Mouse (Mus musculus) embryonic facial prominence, embryonic 10.5 days (tissue): ENCODE results near the gene Tnni1. TPM values are rescaled to one million over a fixed set of nuclear protein-coding genes. Genes with fewer than 3 reads are reported as not detected.

Experiments
- DNase-seq: peaks from one replicate; pipeline ENCODE4 v3.0.0-alpha.2; 2017; ENCODE audit warnings: low spot score
- H3K27ac ChIP-seq: fragments of 300-500 bp; sonication (generic); replicated peaks from 2 replicates; pipeline ENCODE4 v1.5.1; 2016; ENCODE audit warnings: mild to moderate bottlenecking
- H3K27me3 ChIP-seq: fragments of 300-500 bp; sonication (generic); replicated peaks from 2 replicates; pipeline ENCODE4 v1.6.1; 2016; ENCODE audit warnings: low read depth, mild to moderate bottlenecking; ENCODE audit not compliant: poor library complexity, severe bottlenecking
- H3K36me3 ChIP-seq: fragments of 300-500 bp; sonication (generic); replicated peaks from 2 replicates; pipeline ENCODE4 v1.6.1; 2016; ENCODE audit warnings: mild to moderate bottlenecking, moderate library complexity
- H3K4me1 ChIP-seq: fragments of 300-500 bp; sonication (generic); 2 replicates; pipeline ENCODE4 v1.6.1; 2016
- H3K4me3 ChIP-seq: fragments of 300-500 bp; sonication (generic); 2 replicates; pipeline ENCODE4 v1.5.1; 2016; ENCODE audit warnings: mild to moderate bottlenecking, moderate library complexity
- H3K9me3 ChIP-seq: fragments of 300-500 bp; sonication (generic); 2 replicates; pipeline ENCODE4 v1.6.1; 2016; ENCODE audit warnings: mild to moderate bottlenecking
- WGBS: fragments of 180-500 bp; shearing (Covaris S2); methylation state at CpG from one replicate; pipeline ENCODE4 v1.1.7; 2016; 5-methylcytosine and 5-hydroxymethylcytosine counted together
- polyA plus RNA-seq: library from polyadenylated mRNA; unstranded; fragments of >200 nt; fragmentation: Nextera tagmentation; extraction: Ambion mirVana; gene quantifications from 2 replicates; pipeline ENCODE4 v1.2.1, GENCODE M21; 2016

The Tnni1 gene
- polyA plus RNA-seq, 1 experiment from 2014 or later = 5.5 TPM

DNA sequence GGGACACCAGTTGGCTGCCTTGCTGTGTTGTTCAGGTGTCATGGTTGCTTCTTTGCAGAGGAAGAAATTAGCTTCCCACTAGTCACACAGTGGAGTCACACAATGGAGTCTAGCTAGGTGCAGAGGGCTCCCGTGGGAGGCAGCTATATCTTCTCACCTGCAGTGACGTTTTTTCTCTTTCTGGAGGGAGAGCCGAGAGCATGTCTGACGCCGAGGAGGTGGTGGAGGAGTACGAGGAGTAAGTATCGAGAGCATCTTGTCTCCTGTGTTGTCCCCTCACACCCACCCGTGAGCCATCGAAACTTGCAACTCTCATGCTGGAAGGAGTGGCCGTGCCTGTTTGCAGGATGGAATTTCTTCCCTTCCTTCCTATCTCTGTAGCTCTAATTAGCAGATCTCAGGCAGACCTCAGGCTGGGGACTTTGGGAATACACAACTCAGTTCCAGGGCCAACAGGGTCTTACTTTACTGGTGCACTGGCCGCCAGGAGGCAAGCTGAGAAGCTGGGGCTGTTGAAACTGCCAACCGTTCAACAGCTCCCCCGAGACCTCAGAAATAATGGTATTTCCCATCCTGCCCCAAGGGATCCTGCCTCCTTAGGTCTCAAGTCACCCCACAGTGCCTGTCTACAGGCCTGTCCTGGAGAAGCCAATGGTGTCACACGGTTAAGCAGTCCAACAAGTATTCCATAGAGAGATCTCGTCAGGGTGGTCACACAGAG is 61.6 kb downstream of the Tnni1 start:
- H3K27ac ChIP-seq = no peak overlapping the region
- 68% methylated on average over 15 of the region's 15 CpGs for WGBS
- H3K36me3 ChIP-seq = no peaks in the 10 kb centered on the region
- DNase-seq = no peak
- no peaks in the 10 kb centered on the region for H3K9me3 ChIP-seq
- H3K4me1 ChIP-seq = peaks cover 32% of the 10 kb centered on the region
- no peak overlapping the region for H3K4me3 ChIP-seq
- no peaks in the 10 kb centered on the region for H3K27me3 ChIP-seq

- peak overlapping the region; percentile 30 for H3K27ac ChIP-seq
- DNase-seq = no peak
- peaks cover 7% of the 10 kb centered on the region; the same call in 1 of the 2 replicates for H3K4me1 ChIP-seq
Observed at GRCm38 (mm10) chr1:135843519-135844262, 64.5 kb downstream of the Tnni1 start.

DNA sequence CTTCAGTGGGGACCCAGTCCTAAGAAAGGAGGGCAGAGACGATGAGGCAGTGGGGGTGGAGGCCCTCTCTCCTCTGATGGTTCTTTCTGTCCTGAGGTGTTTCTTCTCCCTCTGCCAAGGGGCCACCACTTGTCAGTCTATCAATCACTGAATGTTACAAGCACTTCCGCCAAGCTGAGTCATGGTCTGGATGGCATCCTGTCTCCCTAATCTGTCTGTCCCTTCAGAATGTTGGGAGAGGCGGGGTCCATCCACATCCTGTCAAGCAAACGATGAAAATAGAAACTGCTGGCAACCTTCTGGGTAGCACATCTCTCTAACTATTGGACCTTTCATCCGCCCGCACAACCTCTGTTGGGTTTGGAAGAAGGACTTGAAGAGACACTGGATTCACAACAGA is 65.2 kb downstream of the Tnni1 start:
- H3K36me3 ChIP-seq = no peaks in the 10 kb centered on the region
- no peak for DNase-seq
- H3K27ac ChIP-seq = peak overlapping the region; percentile 30; the same call in 1 of the 2 replicates
- H3K4me1 ChIP-seq = peaks cover 7% of the 10 kb centered on the region; the same call in 1 of the 2 replicates
- no peaks in the 10 kb centered on the region for H3K27me3 ChIP-seq
- H3K9me3 ChIP-seq = no peaks in the 10 kb centered on the region
- WGBS = 81% methylated on average over 6 of the region's 6 CpGs
- H3K4me3 ChIP-seq = no peak overlapping the region

More at GRCm38 (mm10) chr1:135843519-135844262, 64.5 kb downstream of the Tnni1 start:
- no peak overlapping the region for H3K4me3 ChIP-seq
- no peaks in the 10 kb centered on the region for H3K9me3 ChIP-seq
- H3K36me3 ChIP-seq = no peaks in the 10 kb centered on the region
- 84% methylated on average over 10 of the region's 10 CpGs for whole genome bisulfite sequencing
- no peaks in the 10 kb centered on the region for H3K27me3 ChIP-seq

- no peaks in the 10 kb centered on the region for H3K27me3 ChIP-seq
- no peak for DNase-seq
- peaks cover 18% of the 10 kb centered on the region for H3K4me1 ChIP-seq
- H3K9me3 ChIP-seq = no peaks in the 10 kb centered on the region
- 72% methylated on average over 5 of the region's 5 CpGs for WGBS
- no peaks in the 10 kb centered on the region for H3K36me3 ChIP-seq
- H3K27ac ChIP-seq = no peak overlapping the region; the same call in 1 of the 2 replicates
- H3K4me3 ChIP-seq = no peak overlapping the region
Observed at GRCm38 (mm10) chr1:135846632-135847031, 67.4 kb downstream of the Tnni1 start.

DNA sequence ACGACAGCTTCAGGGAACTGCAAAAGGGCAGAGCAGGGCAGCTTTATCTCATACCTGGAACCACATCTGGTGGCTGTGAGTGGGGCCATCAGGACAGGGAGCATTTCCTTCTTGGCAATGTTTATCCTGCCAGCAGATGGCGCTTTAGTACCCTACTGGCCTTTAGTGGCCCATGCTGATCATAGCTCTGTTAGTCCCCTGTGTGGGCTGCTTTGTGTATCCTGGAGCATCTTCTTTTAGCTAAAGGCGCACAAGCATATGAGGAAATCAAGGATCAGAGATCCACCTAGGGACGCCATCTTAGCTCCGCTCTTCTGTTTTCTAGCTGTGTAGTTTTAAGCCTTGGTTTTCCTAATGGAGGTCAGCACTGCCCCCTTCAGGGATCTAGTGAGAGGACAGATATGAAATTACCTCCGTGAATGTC is 67.9 kb downstream of the Tnni1 start:
- DNase-seq = peak; percentile 59
- Histone ChIP-seq H3K4me1 (peaks cover 23% of the 10 kb centered on the region), H3K27ac (no peak overlapping the region), H3K9me3 (no peaks in the 10 kb centered on the region), H3K27me3 (0 out of 2 replicates have a peak, but pooled peaks cover under 1% of the 10 kb centered on the region), H3K4me3 (no peak overlapping the region), H3K36me3 (no peaks in the 10 kb centered on the region)
- WGBS = 31% methylated on average over 6 of the region's 6 CpGs

- Histone ChIP-seq H3K27me3 (0 out of 2 replicates have a peak, but pooled peaks cover 3% of the 10 kb centered on the region), H3K27ac (no peak overlapping the region), H3K4me1 (peaks cover 29% of the 10 kb centered on the region), H3K9me3 (no peaks in the 10 kb centered on the region), H3K36me3 (no peaks in the 10 kb centered on the region), H3K4me3 (no peak overlapping the region)
- no peak for DNase-seq
- 86% methylated on average over 17 of the region's 17 CpGs for WGBS
Observed at GRCm38 (mm10) chr1:135847611-135848351, 68.5 kb downstream of the Tnni1 start.

DNA sequence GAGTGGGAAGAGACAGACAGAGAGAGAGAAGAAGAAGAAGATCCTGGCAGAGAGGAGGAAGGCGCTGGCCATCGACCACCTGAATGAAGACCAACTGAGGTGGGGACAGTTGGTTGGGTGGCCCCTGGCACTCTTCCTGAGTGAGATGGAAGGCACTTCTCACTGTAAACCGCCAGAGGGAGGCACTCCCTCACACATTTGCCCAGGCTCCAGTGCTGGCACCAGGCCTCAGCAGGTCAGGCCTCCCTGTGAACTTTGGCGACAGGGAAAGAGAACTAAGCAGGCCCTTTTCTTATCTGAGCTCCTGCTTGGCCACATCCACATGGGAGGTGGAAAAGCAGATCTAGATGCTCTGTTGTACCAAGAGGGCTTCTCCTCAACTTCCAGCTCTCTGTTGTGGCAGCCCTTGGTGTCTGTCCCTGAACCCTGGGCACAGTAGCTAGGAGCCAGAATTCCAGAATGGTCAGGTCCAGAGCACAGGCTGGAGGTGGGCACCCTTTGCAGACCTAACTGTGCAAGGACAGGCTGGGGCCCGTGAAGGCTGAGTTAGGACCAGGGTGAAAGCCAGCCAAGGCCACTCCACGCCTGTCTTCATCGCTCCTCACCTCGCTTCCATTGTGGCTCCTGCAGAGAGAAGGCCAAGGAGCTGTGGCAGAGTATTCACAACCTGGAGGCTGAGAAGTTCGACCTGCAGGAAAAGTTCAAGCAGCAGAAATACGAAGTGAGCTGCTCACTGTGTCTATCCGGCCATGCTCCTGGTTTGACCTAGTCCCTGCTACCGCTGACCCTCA is 71.7 kb downstream of the Tnni1 start:
- peaks cover 22% of the 10 kb centered on the region for H3K4me1 ChIP-seq

DNA sequence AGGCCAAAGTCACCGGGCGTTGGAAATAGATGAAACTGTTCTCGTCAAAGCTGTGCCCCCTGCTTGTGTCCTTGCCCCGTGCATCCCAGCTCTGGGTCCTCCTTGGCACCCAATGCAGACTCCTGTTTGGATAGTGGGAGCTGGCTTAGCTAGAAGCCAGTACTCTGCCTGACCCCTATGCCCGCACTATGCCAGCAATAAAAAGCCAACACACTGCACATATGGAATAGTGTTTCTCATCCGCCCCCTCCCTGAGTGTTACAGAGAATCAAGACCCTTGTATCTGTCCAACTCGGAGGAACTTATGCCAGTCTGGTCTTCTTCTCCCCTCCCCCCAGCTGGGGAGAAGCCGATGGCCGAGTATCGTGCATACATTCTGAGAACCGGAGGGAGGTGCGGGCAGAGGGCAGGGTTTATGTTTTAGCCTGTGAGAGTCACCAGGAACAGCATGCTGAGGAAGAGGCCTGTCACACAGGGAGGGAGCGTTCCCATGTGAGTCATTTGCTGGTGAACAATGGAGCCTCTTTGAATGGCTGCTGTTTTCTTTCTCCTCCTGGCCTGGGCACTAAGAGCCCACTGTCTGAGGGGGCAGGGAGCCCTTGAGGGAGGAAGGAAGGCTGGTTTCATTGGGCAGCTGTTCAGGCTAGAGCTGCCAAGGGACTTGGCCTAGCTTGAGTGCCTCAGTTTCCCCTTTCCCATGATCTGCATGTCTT is 73.0 kb downstream of the Tnni1 start:
- Histone ChIP-seq H3K9me3 (no peaks in the 10 kb centered on the region), H3K27ac (peak overlapping the region; percentile 25), H3K27me3 (0 out of 2 replicates have a peak, but pooled peaks cover 3% of the 10 kb centered on the region), H3K4me3 (no peak overlapping the region), H3K4me1 (peaks cover 31% of the 10 kb centered on the region), H3K36me3 (no peaks in the 10 kb centered on the region)
- DNase-seq = peak; percentile 21
- 45% methylated on average over 13 of the region's 13 CpGs for WGBS

More for the DNA sequence above, 71.7 kb downstream of the Tnni1 start:
- no peaks in the 10 kb centered on the region for H3K36me3 ChIP-seq
- DNase-seq = peak; percentile 32
- H3K27me3 ChIP-seq = 0 out of 2 replicates have a peak, but pooled peaks cover 3% of the 10 kb centered on the region
- H3K9me3 ChIP-seq = no peaks in the 10 kb centered on the region
- H3K4me3 ChIP-seq = no peak overlapping the region
- WGBS = 69% methylated on average over 12 of the region's 12 CpGs
- peak overlapping the region; percentile 37 for H3K27ac ChIP-seq

DNA sequence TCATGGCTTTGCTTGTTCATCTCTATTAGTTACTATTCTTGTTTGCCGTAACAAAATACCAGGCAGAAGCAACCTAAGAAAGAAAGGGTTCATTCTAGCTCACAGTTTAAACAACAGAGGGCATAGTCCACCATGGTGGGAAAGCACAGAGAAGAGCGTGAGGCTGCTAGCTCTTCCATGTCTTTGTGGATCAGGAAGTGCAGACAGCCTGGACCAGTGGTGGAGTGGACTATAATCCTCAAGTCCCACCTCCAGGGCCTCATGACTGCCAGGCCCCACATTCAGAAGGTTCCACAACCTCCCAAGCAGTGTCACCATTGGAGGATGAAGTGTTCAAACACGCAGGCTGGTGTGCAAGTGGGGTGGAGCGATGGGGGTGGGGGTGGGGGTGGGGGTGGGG is 74.0 kb downstream of the Tnni1 start:
- Histone ChIP-seq H3K27me3 (0 out of 2 replicates have a peak, but pooled peaks cover 3% of the 10 kb centered on the region), H3K9me3 (no peaks in the 10 kb centered on the region), H3K4me1 (peaks cover 33% of the 10 kb centered on the region), H3K27ac (peak overlapping the region; percentile 25; the same call in 1 of the 2 replicates), H3K4me3 (no peak overlapping the region), H3K36me3 (no peaks in the 10 kb centered on the region)
- no peak for DNase-seq
- WGBS = 86% methylated on average over 4 of the region's 4 CpGs

DNA sequence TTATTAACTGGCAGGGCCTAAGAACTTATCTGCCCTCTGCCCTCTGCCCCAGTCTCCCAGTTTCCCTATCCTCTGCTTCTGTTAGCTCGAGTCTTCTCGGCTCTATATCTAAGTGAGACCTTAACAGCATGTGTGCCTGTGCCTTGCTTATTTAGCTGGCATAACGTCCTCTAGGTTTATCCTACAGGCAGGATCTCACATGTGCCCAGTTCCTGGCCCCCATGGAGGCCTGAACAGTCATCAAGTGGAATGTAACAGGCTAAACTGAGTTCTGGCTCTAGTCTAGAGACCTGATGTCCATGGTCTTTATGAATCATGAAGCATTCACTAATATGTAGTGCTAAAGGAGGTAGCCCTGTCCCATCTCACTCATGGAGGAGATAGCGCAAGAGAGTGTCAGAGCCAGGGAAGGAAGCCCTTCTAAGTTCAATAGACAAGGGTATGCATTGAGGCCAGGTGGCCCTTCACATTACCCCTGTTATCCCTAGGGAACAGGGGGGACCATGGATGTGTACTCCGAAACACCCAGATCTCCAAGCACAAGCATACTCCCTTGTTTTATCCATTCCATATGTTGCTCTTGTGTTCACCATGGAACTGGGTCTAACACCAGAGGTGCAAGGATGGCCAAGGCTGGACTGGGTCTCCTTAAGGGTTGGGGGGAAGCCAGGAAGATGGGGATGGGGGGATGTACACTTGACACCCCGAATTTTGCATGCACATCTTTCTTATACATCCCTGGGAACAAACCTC is 75.5 kb downstream of the Tnni1 start:
- no peaks in the 10 kb centered on the region for H3K9me3 ChIP-seq
- H3K4me1 ChIP-seq = peaks cover 33% of the 10 kb centered on the region
- no peaks in the 10 kb centered on the region for H3K36me3 ChIP-seq
- WGBS = 82% methylated on average over 6 of the region's 6 CpGs
- no peak for DNase-seq
- no peak overlapping the region for H3K27ac ChIP-seq
- 0 out of 2 replicates have a peak, but pooled peaks cover 3% of the 10 kb centered on the region for H3K27me3 ChIP-seq
- no peak overlapping the region for H3K4me3 ChIP-seq

- Histone ChIP-seq H3K36me3 (no peaks in the 10 kb centered on the region), H3K27ac (no peak overlapping the region), H3K4me1 (peaks cover 33% of the 10 kb centered on the region), H3K27me3 (0 out of 2 replicates have a peak, but pooled peaks cover 3% of the 10 kb centered on the region), H3K4me3 (no peak overlapping the region), H3K9me3 (no peaks in the 10 kb centered on the region)
- no peak for DNase-seq
- 90% methylated on average over 1 of the region's 1 CpGs for WGBS
Observed at GRCm38 (mm10) chr1:135855344-135855687, 76.1 kb downstream of the Tnni1 start.
